Mouse (Mus musculus) left cerebral cortex, adult 18-20 months (tissue): ENCODE data around the gene Syt14. TPM values are rescaled to one million over a fixed set of nuclear protein-coding genes. Genes with fewer than 3 reads are reported as not detected.

Experiments
- DNase-seq, 2 experiments: peaks; one replicate each; pipeline ENCODE4 v3.0.0; 2021 to 2022; ENCODE audit warnings: low spot score in 2 of 2, mixed read lengths in 1 of 2
- total RNA-seq, 2 experiments: library from RNA; stranded (reverse); gene quantifications; 2 replicates each; pipeline ENCODE4 v1.2.3; 2021

The Syt14 gene
- total RNA-seq, 2 experiments from 2014 or later = 25.3 TPM

DNA sequence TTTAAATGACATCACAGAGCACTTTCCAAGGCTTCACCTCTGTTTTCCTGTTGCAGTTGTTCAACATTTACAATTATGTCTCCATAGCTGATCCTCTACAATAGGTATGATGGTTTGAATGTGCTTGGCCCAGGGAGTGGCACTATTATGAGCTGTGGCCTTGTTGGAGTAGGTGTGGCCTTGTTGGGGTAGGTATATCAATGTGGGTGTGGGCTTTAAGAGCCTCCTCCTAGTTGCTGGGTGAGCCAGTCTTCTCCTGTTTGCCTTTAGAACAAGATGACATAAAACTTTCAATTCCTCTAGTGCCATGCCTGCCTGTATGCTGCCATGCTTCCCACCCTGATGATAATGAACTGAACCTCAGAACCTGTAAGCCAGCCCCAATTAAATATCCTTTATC lies 42.1 kb downstream of the Syt14 start:
- no peak for DNase-seq

DNA sequence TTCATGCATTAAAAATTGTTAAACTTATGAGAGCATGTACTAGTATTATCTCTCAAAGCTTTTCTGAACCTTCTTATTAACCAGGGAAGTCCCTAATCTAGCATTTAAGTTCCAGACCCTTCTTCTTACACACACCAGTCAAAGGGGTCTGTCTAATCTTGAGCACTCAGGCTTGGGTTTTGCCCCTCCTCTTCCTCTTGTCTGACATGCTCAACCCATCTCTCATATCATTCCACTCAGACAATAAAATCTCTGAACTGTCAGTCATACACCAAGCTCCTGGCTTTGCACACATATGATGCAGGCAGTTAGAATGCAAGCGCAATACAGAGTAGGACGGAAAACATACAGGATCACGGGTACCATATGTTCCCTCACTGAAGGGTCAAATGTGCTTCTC lies 48.4 kb downstream of the Syt14 start:
- no peak for DNase-seq

DNA sequence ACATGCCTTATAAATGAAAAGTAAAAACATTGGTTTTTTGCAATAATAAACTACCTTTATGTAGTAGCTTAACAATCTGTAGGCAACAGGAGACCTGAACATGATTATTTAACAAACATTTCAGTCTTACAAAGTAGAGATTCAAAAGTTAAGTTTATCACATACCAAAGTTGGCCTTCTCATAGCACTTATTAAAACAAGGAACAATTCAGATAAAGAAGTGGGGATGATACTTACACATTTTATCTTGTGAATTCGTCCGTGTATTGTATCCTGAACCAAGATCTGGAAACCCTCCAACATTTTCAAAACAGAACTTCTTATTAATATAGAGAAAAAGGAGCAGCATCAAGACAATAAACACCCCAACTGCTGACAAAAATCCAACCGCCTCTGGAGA lies 49.1 kb downstream of the Syt14 start:
- DNase-seq = no peak

DNA sequence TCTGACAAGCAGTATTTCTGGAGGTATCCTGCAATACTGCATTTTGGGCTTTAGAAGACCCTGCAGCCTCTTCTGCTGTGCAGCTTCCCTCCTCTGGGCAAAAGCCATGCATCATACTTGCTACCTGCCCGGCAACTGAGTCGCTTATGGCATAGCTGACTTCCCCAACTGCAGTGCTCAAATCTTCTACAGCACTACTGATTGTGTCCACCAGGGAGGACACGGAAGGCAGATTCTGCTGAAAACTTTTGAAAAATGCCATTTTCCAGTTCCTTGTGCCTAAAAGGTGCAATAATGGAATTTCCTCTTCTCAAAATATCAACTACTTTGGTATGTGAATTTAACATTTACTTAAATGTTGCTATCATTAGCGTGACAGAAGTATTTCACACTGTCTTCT lies 51.2 kb downstream of the Syt14 start:
- no peak for DNase-seq

DNA sequence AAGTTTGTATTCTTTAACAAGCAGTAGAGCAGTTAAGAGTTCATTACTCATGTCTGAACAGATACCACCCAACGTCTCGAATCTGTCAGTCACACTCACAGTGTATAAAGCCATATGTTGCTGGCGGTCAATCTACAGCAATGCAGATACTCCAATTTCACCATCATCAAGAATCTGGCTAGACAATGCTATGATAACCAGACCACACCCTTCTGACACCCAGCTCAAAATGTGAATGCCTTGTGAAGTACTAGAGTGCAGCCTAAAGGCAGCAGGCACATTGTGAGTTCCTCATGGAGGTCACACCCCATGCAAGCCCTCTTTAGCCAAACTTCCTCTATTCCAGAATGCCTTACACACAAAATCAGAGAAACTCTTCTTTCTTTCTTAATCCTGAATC lies 53.9 kb downstream of the Syt14 start:
- no peak for DNase-seq

DNA sequence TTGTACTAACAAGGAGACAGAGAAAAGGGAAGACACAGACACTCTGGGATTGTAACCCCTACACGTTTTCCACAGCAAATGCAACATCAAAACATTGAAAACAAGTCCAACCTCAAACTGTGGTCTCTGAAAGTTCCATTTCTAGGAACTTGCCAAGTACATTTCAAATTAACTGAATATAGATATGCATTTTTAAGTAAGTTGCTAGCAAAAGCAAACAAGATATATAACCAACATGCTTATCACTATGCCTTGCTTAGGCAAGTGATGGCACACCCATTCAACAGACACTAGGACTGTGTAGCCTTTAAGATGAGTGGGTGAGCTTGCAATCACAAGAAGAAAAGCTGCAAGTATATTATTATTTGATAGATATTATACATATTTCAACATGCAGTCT lies 54.5 kb downstream of the Syt14 start:
- no peak for DNase-seq

DNA sequence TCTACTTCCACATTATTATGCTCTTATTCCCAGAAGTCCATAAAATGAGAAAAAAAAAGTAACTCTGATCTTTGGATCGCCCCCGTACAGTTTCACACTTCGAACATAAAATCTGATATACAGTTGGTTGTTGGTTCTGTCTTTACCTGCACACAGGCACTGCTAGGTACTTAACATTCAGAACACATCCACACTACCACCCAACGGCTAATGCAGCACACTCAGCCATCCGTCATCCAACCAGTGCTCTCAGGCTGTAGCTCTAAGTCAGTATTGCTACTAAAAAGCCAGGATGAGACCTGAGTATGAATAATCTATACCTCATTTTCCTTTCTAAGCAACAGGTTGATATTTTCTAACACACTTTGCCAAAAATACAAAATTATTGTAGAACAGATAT lies 73.3 kb downstream of the Syt14 start:
- DNase-seq = no peak

DNA sequence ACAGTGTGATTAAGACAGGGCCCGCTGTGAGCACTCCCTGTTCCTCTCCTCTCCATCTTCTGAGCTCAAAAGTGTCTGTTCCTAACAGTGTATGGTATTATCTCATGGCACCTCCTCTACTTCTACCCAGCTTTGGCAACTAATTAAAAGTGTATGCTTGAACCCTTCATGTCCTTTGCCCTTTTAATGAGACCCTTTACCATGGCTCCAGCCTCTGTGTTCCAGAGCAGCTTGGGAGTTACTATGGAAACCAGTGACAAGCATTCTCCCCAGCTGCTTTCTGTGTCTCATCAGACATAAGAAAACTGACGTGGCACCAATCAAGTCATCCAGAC lies 87.8 kb downstream of the Syt14 start:
- DNase-seq = no peak

DNA sequence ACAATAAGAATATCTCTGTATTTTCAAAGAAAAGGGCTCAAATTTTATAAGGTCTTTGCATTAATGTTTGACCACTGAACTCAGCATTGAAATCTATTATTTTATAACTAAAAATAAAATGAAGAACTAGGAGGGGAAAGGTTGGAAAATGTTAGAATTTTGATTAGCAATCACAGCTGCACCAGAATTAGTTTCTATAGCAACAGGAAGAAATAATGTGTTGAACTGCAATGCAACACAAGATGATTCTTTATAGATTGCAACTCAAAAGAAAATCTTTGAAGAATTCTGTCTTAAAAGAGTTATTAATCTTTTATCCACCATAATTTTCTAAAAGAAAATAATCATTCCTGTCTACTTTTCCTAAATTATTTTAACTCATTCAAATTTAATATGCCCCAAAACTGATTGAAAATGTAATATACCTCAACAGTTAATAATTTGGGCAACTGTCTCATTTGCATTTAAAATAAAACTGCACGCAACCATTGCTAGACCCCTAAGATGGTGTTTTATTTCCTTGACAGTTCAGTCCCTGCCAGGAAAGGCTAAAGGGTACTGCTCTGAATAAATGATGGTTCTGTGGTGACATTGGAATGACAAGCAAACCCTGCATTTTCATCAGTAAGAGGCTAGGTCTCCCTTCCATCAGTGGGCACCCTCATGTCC lies 88.3 kb downstream of the Syt14 start:
- no peak for DNase-seq

DNA sequence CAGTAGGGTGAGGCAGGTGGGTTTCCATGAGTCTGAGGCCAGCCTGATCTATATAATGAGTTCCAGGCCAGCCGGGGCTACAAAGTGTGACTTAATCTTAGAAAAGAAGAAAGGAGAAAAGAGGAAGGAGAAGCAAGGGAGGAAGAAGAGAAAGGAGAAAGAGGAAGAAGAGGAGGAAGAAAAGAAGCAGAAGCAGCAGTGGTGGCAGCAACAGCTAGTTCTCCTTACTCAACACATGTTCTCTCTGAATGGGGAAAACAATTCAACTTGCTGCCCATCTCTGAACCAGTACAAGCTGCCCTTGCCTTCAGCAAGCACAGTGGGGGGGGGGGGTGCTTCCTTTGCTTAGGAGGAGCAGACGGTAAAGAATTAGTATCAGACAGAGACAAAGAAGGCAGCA lies 96.5 kb downstream of the Syt14 start:
- DNase-seq = no peak

DNA sequence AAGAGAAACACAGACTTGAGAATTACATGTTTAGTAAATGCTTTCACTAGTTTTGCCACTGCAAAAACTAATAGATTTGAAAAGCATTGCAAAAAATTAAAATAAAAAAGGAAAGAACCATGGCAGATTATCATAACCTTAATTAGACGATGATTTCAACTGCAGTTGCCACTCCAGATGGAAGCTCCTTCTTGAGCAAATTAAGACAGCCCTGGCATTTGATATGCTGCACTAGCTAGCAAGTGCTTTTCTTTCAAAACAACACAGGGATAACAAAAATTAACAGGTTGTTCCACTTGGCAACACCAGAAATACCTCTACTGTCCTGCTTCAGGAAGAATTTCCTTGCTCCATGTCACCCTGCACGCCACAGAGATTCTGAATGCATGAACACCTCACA lies 97.6 kb downstream of the Syt14 start:
- no peak for DNase-seq

DNA sequence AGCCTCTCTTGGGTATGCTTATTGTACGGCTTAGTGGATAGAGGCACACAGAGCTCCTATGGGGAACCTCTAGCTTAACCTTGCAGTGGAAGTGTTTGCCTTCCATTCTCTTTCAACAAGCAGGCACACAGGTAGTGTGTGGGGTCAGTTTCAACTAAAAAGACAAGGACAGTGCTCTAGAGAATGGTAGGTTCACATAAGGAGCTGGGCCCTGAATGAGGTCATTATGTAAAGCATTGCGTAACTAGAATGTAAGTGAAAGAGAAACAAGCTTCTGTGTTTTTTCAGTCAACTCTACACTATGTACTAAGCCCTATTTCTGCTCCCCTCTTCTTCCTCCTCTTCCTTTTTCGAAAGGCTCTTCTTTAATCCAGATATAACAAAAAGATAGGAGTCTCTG lies 103.8 kb downstream of the Syt14 start:
- DNase-seq = no peak

DNA sequence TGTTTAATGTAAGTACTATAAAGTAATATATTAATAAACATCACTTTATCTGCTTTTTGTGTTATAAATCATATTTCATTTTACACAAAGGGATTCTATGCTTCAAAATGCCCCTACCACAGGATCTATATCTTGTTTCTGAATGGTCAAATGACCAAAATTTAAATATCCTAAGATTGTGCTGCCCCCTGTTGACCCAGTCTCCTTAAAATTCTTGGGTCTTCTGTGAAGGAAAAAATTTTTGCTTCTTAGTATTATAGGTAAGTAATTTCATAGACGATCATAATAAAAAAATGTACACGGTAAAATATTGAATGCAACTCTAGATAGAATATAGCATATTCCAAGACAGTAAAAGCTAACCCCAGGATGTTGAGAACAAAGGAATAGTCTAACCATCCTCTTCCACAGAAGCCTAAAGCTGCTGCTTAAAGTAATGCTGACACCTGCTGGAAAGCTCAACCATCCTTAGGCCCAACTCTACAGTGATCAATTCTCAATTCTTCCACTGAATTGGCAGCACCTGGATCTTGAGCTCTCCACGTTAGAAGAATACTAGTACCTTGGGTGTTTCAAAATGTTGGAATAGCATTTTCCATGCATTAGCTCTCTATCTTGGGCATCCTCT lies 123.4 kb downstream of the Syt14 start:
- DNase-seq = no peak

DNA sequence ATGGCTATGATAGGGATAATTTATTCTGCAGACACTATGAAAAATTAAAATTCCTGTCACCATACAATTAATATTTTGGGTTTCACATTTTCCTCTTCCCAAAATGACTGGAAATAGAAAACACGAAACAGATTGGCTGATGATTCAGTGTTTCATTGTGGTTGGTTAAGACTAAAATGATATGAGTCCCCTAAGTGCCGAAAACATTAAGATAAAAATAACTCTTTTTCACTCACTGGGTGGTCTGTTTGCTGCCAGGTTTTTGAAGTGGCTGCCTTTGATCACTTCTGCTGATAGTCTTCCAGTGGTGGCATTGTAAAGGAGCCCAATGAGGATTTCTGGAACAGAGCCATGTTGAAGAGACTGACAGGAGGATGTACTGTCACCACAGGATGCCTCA lies 134.1 kb downstream of the Syt14 start:
- DNase-seq = no peak

DNA sequence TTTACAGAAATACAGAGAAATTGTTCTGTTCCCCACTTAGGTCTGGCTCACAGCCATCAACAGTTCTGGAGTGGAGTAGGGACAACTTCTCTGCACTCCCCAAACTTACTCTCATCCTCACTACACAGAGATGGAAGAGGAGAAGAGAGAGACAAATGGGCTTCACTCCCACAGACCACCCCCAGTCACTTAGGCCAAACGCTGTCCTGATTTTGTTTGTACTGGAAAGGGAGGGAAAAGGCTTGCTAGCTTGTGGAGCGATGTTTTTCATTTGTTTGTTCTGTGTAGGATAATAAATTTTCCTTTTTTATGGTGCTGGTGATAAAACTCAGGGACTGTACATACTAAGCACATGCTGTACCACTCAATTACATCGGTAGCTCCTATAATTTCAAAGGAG lies 134.7 kb downstream of the Syt14 start:
- no peak for DNase-seq

DNA sequence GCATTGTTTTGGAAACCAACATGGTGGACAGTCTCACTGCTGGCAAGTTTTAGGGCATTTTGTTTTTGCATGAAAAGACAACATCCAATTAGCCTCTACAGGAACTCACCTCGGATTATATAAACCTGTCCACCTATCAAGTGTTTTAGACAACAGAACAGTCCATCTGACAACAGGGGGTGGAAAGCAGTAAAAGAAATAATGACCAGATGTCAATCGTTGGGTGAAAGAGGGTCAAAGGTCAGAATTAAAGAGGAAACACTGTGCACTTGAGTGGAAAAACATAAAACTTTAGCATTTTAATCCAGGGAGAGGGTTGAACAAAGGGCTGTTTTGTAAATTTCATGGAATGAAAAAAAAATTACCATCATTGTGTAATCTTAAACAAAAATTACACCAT lies 136.8 kb downstream of the Syt14 start:
- DNase-seq = no peak

DNA sequence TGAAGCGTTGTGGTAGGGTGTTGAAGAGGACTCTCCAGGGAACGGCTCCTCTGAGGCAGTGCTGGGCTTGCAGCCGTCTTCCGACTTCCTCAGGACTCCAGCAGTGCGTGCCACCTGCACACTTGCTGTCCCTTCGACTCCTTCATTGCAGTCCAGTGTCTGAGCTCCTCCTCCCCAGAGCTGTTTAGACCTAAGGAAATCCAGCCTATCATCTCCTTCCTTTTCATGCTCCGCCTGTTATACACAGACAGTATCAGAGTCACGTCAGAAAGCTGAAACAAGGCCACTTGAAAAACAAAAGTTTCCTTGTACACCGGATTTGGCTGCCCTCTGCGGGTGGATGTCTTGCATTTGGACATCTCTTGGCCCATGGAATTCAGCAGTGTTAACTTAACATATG lies 138.4 kb downstream of the Syt14 start:
- no peak for DNase-seq

DNA sequence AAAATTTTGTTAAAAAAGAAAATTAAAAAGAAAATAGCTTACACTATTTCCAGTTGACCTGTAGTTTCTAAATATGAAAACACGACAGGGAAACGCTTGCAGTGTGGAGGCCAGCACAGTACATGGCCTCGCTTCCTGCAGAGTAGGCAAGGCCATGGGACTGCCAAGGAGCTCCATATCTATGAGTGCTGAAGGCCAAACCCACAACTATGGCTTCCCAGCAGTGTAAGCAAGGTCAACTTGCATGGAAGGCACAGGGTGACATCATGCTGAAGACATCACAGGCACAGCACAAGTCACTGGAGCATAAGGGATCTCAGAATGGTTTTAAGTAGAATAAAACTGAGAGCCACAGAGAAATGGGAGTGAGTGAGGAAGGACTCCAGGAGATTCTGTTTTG lies 139.5 kb downstream of the Syt14 start:
- DNase-seq = no peak

DNA sequence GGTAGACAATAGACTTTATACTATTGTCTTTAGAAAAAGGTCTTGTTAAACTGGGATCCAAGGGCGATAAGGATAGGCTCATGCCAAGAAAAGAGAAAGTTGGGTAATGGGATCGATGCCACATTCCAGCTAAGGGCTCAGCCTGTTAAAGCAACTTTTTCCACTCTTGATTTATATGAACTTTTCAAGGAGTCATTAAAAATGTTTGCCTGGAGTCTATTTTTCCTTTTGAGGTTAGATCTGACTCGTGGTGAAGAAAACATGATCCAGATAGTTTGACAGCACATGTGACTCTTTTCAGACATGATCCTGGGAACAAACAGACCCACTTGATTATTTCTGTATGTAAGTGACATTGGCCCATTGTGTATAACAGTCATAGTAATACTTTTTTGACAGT lies 144.9 kb downstream of the Syt14 start:
- no peak for DNase-seq

DNA sequence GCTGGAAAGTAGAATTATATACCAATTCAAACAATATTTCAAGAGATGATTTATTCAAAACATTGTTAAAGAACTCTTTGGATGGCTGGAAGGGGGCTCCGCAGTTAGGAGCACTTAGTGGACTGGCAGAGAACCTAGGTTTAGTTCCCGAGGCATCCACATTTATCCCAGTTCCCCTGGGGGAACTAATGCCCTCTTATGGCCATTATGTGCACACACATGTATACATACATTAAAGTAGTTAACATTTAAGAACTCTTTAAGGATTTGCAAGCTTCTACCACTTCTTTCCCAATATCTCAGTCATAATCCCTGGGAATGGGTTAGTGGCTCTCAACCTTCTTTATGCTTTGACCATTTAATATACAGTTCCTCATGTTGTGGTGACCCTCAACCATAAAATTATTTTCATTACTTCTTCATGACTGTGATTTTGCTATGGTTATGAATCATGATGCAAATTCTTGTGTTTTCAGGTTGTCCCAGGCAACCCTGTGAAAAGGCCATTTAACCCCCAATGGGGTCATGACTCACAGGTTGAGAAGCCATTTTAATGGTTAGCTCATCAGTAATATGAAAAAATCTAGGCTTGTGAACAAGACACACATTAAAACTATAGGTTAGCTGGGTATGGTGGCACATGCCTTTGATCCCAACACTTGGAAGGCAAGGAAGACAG lies 152.8 kb downstream of the Syt14 start:
- DNase-seq = no peak

DNA sequence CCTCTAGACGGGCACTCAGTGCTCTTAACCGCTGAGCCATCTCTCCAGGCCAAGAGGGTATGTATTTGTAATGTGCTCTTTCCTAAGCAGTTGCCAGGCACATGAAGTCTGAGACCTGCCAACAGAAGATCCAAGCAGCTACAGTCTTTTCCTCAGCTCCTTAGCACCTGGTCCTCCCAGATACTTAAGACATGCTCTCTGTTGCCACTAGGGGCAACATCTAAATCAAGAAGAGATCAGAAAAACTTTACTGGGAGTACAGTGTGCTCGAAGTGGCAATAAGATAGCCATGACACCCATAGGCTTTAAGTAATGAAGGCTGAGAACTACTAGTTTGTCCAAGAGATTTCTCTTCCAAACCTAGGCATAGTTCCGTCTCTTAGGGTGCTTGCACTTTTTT lies 155.4 kb downstream of the Syt14 start:
- DNase-seq = no peak

DNA sequence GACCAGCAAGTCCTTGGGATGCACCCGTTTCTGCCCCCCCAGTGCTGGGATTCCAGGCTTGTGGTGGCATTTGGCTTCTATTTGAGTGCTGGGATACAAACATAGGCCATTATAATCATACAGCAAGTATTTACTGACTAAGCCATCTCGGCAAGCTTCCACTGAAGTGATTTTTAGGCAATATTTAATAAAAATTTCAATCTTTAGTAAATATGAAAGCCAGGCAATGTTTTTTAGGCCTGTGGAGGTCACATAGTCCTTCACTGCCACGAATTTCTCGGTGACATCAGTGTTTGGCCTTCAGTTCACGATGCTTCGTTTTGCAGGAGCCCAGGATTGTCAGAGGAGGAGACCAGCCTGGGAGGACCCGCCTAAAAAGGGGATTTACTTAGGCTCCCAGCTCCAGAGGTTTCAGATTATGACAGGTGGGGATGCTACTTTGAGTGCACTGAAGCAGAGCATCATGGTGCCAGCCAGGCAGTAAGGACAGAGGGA lies 156.4 kb downstream of the Syt14 start:
- DNase-seq = no peak

DNA sequence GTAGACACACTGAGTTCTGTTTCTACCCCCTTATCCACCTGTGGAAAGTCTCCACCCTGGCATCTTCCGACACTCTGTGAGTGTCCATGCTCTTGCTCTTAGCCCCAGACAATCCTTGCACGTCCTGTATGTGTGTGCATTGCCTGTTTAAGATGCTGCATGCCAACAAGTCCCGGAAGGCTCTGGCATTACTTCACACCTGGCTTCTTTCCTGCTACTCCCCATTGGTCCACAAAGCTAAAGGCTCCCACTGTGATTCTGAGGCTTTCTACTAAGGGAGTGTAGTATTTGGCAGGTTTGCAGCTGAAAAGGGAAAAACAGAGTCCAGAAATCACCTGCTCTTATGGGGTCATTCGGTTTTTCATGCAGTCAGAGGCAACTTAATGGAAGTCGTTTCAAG lies 162.7 kb downstream of the Syt14 start:
- DNase-seq = no peak
